Mouse (Mus musculus): ENCODE results near the gene Manea.
A peak's percentile ranks its signal among the peaks of the same experiment; 100 is the strongest.
"Not testable (repeated sequence)": the region's sequence is repeated elsewhere in the genome, so short reads cannot be mapped to it uniquely, and the experiment has no call there.

Manea gene

DNA sequence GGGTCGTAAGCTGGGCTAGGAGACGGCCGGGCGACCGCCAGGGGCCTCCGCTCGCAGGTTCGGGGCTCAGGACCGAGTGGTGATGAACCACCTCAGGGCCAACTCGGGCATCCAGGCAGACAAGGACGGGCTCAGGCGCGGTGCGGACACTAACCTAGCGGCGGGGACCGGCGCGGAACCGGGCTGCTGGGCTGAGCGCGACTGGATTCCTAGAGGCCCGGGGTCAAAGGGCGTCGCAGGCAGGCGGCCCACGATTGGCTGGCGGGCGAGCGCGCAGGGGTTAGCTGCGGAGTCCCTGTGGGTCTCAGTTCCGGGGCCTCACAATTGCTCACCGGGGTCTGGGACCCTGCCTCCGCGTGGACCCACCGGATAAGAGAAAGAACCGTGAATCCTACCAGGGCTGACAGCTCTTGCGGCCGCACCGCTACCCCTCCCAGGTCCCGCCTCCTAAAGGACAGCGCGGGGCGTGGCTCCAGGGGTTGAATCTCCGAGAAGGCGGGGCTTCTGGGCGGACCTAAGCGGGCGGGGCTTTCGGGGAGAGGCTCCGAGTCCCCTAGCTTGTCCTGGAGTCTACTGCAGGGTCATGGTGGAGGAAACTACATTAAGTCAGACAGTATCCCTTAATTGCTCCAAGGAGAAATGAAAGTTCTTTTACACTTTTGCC, at the start of gene Manea:
Gene Manea (minus strand): TSS at position 449 of the 664 bp plus-strand sequence.
- peak; percentile 83 for DNase-seq (ENCODE audit: low spot score)

DNA sequence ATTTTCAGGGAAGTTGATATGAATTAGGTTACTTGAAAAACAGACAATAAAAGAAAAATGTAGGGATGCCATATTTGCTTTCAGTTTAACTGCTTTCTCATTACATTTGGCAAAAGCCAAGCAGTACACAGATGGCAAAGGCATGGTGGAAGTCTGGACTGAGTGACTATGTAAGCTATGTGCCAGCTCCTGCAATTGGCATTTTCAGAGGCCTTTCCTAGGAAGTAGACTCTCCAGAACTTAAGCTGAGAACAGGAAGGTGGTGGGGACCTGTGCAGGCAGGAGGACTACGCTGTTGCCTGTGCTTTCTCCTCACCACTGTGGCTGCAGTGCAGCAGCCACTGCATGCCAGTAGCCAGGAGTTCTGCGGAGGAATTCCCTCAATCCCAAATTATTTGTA, 7.9 kb upstream of the Manea start:
- DNase-seq (ENCODE audit: low spot score): no peak

- no peak for DNase-seq (ENCODE audit: low spot score)
Observed at GRCm38 (mm10) chr4:26353643-26354231, 7.0 kb upstream of the Manea start.

DNA sequence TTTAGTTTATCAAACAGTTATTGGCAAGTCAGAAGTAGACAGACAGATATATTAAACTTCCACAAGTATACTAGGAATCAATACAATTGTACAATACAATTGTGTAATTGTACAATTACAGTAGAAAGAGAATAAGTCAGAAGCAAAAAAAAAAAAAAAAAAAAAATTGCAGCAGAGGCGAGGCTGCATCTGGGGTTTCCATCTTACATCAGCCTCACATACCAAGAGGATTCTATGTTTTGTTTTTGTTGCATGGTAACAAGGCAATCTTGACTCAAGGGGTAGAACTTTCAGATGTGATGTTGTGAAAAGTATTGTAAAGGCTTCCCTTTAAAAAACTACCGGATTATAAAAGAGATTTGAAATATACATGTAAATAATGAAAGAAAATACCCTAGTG, 548 bp upstream of the Manea start:
- DNase-seq (ENCODE audit: low spot score): no peak

DNA sequence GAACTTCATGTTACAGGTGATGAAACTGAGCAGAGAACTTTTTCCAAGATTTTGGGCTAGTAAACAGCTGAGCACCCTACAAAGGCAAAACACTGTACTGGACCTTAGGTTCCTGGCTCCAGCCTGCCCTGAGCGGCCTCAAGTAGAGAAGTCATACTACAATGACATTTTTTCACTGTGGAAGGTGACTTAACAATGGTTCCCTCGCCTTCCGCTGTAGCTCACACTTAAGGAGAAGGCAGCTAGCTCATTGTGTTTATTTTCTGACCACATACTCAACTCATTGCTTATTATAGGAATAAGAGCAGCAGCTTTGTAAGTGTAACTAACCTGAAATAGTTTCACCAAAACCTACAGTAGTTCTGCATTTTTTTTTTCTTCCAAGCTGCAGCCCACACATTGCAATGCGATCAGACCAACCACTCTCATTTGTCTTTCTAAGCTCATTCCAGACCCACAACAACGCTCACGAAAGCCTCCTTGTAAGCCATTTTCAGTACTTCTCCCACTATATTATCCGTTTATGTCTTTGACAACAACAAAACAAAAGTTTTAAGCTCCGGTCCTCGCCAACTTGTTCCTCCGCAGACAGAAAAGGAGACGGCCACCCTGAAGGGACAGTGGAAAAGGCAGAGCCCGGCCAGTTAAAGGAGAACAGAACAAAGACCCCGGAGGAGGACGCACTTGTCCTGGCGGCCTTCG, 799 bp downstream of the Manea start:
- DNase-seq (ENCODE audit: low spot score): no peak

DNA sequence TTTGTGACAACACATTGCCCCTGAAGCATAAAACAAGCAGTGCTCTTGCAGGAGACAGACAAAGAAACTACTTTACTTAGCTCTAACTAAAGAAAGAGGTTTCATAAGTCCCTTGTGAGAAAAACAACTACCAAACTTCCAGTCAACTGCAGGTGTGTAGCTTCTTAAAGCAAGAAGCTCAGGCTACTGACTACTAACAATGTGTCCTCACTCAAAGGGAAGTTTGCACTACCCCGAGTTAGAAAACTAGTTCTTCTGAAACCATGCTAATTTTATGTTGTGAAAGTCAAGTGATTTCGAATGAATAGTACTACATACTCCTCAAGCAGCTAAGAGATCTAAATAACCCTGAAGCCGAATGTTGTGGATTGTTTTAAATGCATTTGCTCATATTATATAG, 1.6 kb downstream of the Manea start:
- DNase-seq (ENCODE audit: low spot score): no peak

GRCm38 (mm10) chr4:26342346-26342745, 4.3 kb downstream of the Manea start:
- no peak for DNase-seq (ENCODE audit: low spot score)

- no peak for DNase-seq (ENCODE audit: low spot score)
Observed at GRCm38 (mm10) chr4:26338604-26339003, 8.1 kb downstream of the Manea start.

DNA sequence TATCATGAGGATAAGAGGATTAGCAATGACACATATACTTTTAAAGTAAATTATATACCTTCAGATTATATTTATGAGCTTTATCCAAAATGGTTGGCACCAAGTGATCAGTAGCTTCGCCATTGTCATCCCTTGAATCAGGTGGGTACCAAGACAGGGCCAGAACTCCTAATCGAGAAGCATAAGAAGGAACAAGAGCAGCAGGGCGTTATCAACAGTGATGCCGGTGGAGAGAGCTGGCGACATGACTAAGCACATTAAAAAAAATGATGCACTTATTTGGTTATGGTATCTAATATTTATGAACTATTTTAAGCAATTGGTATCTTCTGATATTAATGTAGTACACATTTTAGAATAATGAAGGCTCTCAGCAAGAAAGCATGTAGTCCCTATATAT, 10.1 kb downstream of the Manea start:
- no peak for DNase-seq (ENCODE audit: low spot score)

GRCm38 (mm10) chr4:26304731-26305130, 42.0 kb downstream of the Manea start:
- DNase-seq (ENCODE audit: low spot score): not testable (repeated sequence)

GRCm38 (mm10) chr4:26277112-26277716, 69.5 kb downstream of the Manea start:
- DNase-seq (ENCODE audit: low spot score): no peak

- DNase-seq (ENCODE audit: low spot score): no peak
Observed at GRCm38 (mm10) chr4:26276264-26276663, 70.4 kb downstream of the Manea start.

GRCm38 (mm10) chr4:26275769-26276168, 70.9 kb downstream of the Manea start:
- no peak for DNase-seq (ENCODE audit: low spot score)
